Mouse (Mus musculus): Measurements from ENCODE around the gene Supt5. TPM values are rescaled to one million over a fixed set of nuclear protein-coding genes. Genes with fewer than 3 reads are reported as not detected.

Gene Supt5
- polyA plus RNA-seq, 1 experiment from 2014 or later = 70.5 TPM

- ATAC-seq (ENCODE audit: low read depth) = peak; percentile 94
- H3K36me3 ChIP-seq (ENCODE audit: control insufficient read depth, insufficient read depth, low read length) = peaks cover 36% of the 10 kb centered on the region
- under 1% methylated on average over 44 of the region's 50 CpGs for WGBS
- DNase-seq (ENCODE audit: low spot score) = peak; percentile 98
- peak within 1 kb of the TSS; percentile 97 for H3K27ac ChIP-seq (replicated peaks; ENCODE audit: low read depth, low read length)
- H3K4me1 ChIP-seq (ENCODE audit: control insufficient read depth, insufficient read depth, low read length) = peaks cover 14% of the 10 kb centered on the region; the same call in 1 of the 2 replicates
- peak within 1 kb of the TSS; percentile 63 for H3K4me2 ChIP-seq (ENCODE audit: low read depth, low read length)
- no peaks in the 10 kb centered on the region for H3K9me3 ChIP-seq (ENCODE audit: control insufficient read depth, low read length)
- peak within 1 kb of the TSS; percentile 91 for H3K4me3 ChIP-seq (ENCODE audit: low read depth, low read length)
- no peaks in the 10 kb centered on the region for H3K27me3 ChIP-seq (replicated peaks; ENCODE audit: control insufficient read depth, insufficient read depth, low read length)
- H3K9ac ChIP-seq (ENCODE audit: low read depth, low read length) = peak within 1 kb of the TSS; percentile 98
These were observed 11.8 kb upstream of the Supt5 start, which contains the start of gene Rps16 for GRCm38 (mm10) chr7:28350155-28350883. Gene Rps16 (plus strand): TSS chr7:28350652.

- WGBS = 82% methylated on average over 7 of the region's 7 CpGs
- no peak for DNase-seq (ENCODE audit: low spot score)
- peaks cover 20% of the 10 kb centered on the region for H3K36me3 ChIP-seq (ENCODE audit: control insufficient read depth, insufficient read depth, low read length)
- no peak for ATAC-seq (ENCODE audit: low read depth)
- no peaks in the 10 kb centered on the region for H3K27me3 ChIP-seq (replicated peaks; ENCODE audit: control insufficient read depth, insufficient read depth, low read length)
- H3K9me3 ChIP-seq (ENCODE audit: control insufficient read depth, low read length) = no peaks in the 10 kb centered on the region
- H3K4me2 ChIP-seq (ENCODE audit: low read depth, low read length) = no peak overlapping the region
- H3K27ac ChIP-seq (replicated peaks; ENCODE audit: low read depth, low read length) = no peak overlapping the region
- H3K9ac ChIP-seq (ENCODE audit: low read depth, low read length) = no peak overlapping the region
- no peak overlapping the region for H3K4me3 ChIP-seq (ENCODE audit: low read depth, low read length)
- H3K4me1 ChIP-seq (ENCODE audit: control insufficient read depth, insufficient read depth, low read length) = peaks cover 14% of the 10 kb centered on the region
These were observed 10.1 kb upstream of the Supt5 start for GRCm38 (mm10) chr7:28348601-28349000.

GRCm38 (mm10) chr7:28347746-28348145 lies 9.2 kb upstream of the Supt5 start:
- Histone ChIP-seq H3K27me3 (replicated peaks; ENCODE audit: control insufficient read depth, insufficient read depth, low read length) (no peaks in the 10 kb centered on the region), H3K4me2 (ENCODE audit: low read depth, low read length) (no peak overlapping the region), H3K36me3 (ENCODE audit: control insufficient read depth, insufficient read depth, low read length) (peaks cover 11% of the 10 kb centered on the region), H3K27ac (replicated peaks; ENCODE audit: low read depth, low read length) (no peak overlapping the region), H3K9me3 (ENCODE audit: control insufficient read depth, low read length) (no peaks in the 10 kb centered on the region), H3K4me1 (ENCODE audit: control insufficient read depth, insufficient read depth, low read length) (peaks cover 14% of the 10 kb centered on the region), H3K4me3 (ENCODE audit: low read depth, low read length) (no peak overlapping the region), H3K9ac (ENCODE audit: low read depth, low read length) (no peak overlapping the region)
- no peak for DNase-seq (ENCODE audit: low spot score)
- 69% methylated on average over 3 of the region's 3 CpGs for WGBS
- no peak for ATAC-seq (ENCODE audit: low read depth)

- peaks cover 3% of the 10 kb centered on the region for H3K4me1 ChIP-seq (ENCODE audit: control insufficient read depth, insufficient read depth, low read length)
- whole genome bisulfite sequencing = 3% methylated on average over 4 of the region's 4 CpGs
- no peaks in the 10 kb centered on the region for H3K36me3 ChIP-seq (ENCODE audit: control insufficient read depth, insufficient read depth, low read length)
- no peaks in the 10 kb centered on the region for H3K9me3 ChIP-seq (ENCODE audit: control insufficient read depth, low read length)
- no peak overlapping the region for H3K4me3 ChIP-seq (ENCODE audit: low read depth, low read length)
- DNase-seq (ENCODE audit: low spot score) = peak; percentile 75
- H3K27ac ChIP-seq (replicated peaks; ENCODE audit: low read depth, low read length) = no peak overlapping the region
- H3K4me2 ChIP-seq (ENCODE audit: low read depth, low read length) = no peak overlapping the region
- no peaks in the 10 kb centered on the region for H3K27me3 ChIP-seq (replicated peaks; ENCODE audit: control insufficient read depth, insufficient read depth, low read length)
- H3K9ac ChIP-seq (ENCODE audit: low read depth, low read length) = no peak overlapping the region
- no peak for ATAC-seq (ENCODE audit: low read depth)
These were observed 6.1 kb upstream of the Supt5 start for GRCm38 (mm10) chr7:28344637-28345036.

GRCm38 (mm10) chr7:28341381-28341780 lies 2.8 kb upstream of the Supt5 start:
- Histone ChIP-seq H3K9ac (ENCODE audit: low read depth, low read length) (no peak overlapping the region), H3K27me3 (replicated peaks; ENCODE audit: control insufficient read depth, insufficient read depth, low read length) (no peaks in the 10 kb centered on the region), H3K27ac (replicated peaks; ENCODE audit: low read depth, low read length) (no peak overlapping the region), H3K4me1 (ENCODE audit: control insufficient read depth, insufficient read depth, low read length) (peaks cover 7% of the 10 kb centered on the region), H3K9me3 (ENCODE audit: control insufficient read depth, low read length) (no peaks in the 10 kb centered on the region), H3K36me3 (ENCODE audit: control insufficient read depth, insufficient read depth, low read length) (no peaks in the 10 kb centered on the region), H3K4me3 (ENCODE audit: low read depth, low read length) (no peak overlapping the region), H3K4me2 (ENCODE audit: low read depth, low read length) (no peak overlapping the region)
- ATAC-seq (ENCODE audit: low read depth) (no peak), DNase-seq (ENCODE audit: low spot score) (no peak)
- WGBS = 42% methylated on average over 7 of the region's 7 CpGs

- Histone ChIP-seq H3K9me3 (ENCODE audit: control insufficient read depth, low read length) (no peaks in the 10 kb centered on the region), H3K4me2 (ENCODE audit: low read depth, low read length) (peak overlapping the region; percentile 88), H3K27ac (replicated peaks; ENCODE audit: low read depth, low read length) (peak overlapping the region; percentile 87), H3K4me1 (ENCODE audit: control insufficient read depth, insufficient read depth, low read length) (peaks cover 7% of the 10 kb centered on the region), H3K27me3 (replicated peaks; ENCODE audit: control insufficient read depth, insufficient read depth, low read length) (no peaks in the 10 kb centered on the region), H3K9ac (ENCODE audit: low read depth, low read length) (peak overlapping the region; percentile 96), H3K36me3 (ENCODE audit: control insufficient read depth, insufficient read depth, low read length) (0 out of 2 replicates have a peak, but pooled peaks cover 5% of the 10 kb centered on the region), H3K4me3 (ENCODE audit: low read depth, low read length) (peak overlapping the region; percentile 100)
- no peak for ATAC-seq (ENCODE audit: low read depth)
- WGBS = 74% methylated on average over 19 of the region's 19 CpGs
- DNase-seq (ENCODE audit: low spot score) = peak; percentile 53
These were observed 819 bp upstream of the Supt5 start for GRCm38 (mm10) chr7:28339213-28339917.

GRCm38 (mm10) chr7:28335471-28335870 lies 3.1 kb downstream of the Supt5 start:
- Histone ChIP-seq H3K36me3 (ENCODE audit: control insufficient read depth, insufficient read depth, low read length) (peaks cover 16% of the 10 kb centered on the region), H3K4me3 (ENCODE audit: low read depth, low read length) (no peak overlapping the region), H3K9me3 (ENCODE audit: control insufficient read depth, low read length) (no peaks in the 10 kb centered on the region), H3K27ac (replicated peaks; ENCODE audit: low read depth, low read length) (no peak overlapping the region), H3K9ac (ENCODE audit: low read depth, low read length) (no peak overlapping the region), H3K27me3 (replicated peaks; ENCODE audit: control insufficient read depth, insufficient read depth, low read length) (no peaks in the 10 kb centered on the region), H3K4me2 (ENCODE audit: low read depth, low read length) (no peak overlapping the region), H3K4me1 (ENCODE audit: control insufficient read depth, insufficient read depth, low read length) (peaks cover 7% of the 10 kb centered on the region)
- no peak for ATAC-seq (ENCODE audit: low read depth)
- 90% methylated on average over 2 of the region's 2 CpGs for WGBS
- no peak for DNase-seq (ENCODE audit: low spot score)

GRCm38 (mm10) chr7:28334534-28334933 lies 4.0 kb downstream of the Supt5 start:
- WGBS = 83% methylated on average over 4 of the region's 4 CpGs
- DNase-seq (ENCODE audit: low spot score) = no peak
- Histone ChIP-seq H3K9me3 (ENCODE audit: control insufficient read depth, low read length) (no peaks in the 10 kb centered on the region), H3K36me3 (ENCODE audit: control insufficient read depth, insufficient read depth, low read length) (peaks cover 25% of the 10 kb centered on the region), H3K4me1 (ENCODE audit: control insufficient read depth, insufficient read depth, low read length) (peaks cover 7% of the 10 kb centered on the region), H3K4me3 (ENCODE audit: low read depth, low read length) (no peak overlapping the region), H3K4me2 (ENCODE audit: low read depth, low read length) (no peak overlapping the region), H3K27me3 (replicated peaks; ENCODE audit: control insufficient read depth, insufficient read depth, low read length) (no peaks in the 10 kb centered on the region), H3K27ac (replicated peaks; ENCODE audit: low read depth, low read length) (no peak overlapping the region), H3K9ac (ENCODE audit: low read depth, low read length) (no peak overlapping the region)
- no peak for ATAC-seq (ENCODE audit: low read depth)

Data from embryonic facial prominence, embryonic 14.5 days (tissue).